Mouse (Mus musculus) kidney, postnatal 10 days (tissue): ENCODE measurements at regions not wholly inside any gene's neighbourhood (a gene's known extent, or its start where the extent isn't known, plus 50 kb on each side); places are given as distances from the start of the nearest gene placed in this dataset.
A peak's percentile ranks its signal among the peaks of the same experiment; 100 is the strongest.

Experiments used
- DNase-seq: peaks from one replicate; pipeline ENCODE4 v3.0.0; 2021; ENCODE audit warnings: mixed read lengths

DNA sequence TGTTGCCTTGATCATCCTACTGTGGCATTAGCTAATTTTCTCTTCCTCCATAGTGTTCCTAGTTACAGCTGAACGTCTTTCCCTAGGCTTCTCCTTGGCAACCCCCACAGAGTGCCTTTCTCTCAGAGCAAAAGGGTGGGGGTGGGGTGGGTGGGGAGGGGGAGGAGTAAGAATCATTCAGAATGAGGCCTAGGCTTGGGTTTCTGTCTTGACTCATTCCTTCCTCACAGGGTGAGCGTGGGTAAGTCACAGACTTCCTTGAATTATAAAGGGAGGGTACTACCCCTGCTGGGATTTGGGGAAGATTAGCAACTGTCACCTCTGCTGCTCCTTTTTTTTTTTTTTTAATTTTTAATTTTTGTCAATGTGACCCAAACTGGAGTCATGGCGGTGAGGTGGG, 114.5 kb downstream of the Dhx35 start:
- DNase-seq = no peak

DNA sequence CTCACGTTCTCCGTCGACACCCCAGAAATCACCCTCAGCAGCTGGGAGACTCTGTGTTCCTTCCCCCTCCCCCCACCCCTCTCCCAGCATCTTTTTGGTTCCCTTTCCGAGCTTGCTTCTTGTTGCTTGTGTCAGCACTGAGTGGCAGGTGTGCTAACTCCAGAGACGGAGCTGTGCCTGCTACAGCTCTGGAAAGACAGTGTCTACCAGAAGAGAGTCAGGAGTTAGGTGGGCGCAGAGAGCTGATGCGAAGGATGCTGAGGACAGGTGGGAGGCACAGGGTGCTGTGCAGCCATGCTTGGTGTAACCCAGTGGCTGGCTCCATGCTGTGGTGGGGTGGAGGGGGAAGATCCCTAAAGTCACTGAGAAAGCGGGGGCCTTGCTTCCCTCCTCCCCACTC, 115.7 kb downstream of the Dhx35 start:
- DNase-seq = no peak

DNA sequence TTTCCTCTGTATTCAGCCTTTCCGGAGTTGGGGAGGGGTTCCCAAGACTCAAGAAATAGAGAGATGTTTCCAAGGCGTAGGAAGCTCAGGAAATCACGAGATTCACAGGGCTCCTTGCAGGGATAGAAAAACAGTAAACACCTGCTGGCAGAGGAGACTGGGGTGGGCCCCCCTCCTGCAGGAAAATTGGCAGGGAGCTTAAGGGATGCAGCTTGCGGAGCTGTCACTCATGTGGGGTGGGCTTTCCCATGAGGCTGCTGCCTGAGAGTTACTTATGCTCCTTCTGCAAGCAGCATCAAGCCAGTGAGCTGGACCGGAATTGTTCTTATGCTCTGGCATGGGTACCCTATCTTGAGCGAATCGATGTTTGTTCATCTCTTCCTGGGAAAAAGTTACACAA, 116.6 kb downstream of the Dhx35 start:
- DNase-seq = no peak

DNA sequence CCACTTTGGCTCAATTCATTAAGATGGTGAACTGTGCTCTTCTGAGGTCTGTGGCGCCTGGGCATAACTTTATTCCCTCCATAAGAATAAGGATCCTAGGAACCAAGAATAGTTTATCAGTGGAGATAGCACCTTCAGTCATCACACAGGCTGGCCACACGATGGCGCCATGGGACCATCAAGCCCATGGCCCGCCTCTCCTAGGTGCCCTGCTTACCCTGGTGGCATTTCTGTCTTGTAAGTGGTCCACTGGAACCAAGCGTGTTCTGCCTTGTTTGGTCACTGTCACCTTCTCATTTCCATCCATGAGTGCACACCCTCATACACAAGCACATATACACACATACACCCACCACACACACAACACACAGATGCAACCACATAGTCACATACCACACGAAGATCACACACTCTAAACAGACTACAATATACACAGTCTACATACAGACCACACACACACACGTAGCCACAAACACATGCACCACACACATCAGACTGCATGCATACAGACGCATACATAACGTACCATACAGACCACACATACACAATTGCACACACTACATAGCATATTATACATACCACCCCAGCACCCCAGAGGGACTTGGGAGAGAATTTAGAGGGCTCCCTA, 118.1 kb downstream of the Dhx35 start:
- peak; percentile 66 for DNase-seq

DNA sequence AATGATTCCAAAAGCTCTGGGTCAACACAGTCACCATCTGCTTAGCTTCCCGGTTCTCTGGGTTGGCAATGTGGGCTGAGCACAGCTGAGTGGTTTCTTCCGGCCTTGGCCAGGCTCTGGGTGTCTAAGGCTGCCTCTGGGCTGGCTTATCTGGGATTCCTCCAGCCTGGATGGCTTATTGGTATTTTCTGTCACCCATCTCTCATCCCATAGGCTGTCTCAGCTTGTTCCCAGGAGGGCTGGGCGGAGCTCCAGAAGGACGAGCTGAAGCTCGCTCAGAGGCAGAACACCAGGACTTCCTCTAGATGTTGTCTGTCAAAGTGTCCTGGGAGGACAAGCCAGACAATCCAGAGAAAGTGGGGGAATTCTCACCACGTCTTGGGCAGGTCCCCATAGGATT, 122.8 kb downstream of the Dhx35 start:
- peak; percentile 24 for DNase-seq

DNA sequence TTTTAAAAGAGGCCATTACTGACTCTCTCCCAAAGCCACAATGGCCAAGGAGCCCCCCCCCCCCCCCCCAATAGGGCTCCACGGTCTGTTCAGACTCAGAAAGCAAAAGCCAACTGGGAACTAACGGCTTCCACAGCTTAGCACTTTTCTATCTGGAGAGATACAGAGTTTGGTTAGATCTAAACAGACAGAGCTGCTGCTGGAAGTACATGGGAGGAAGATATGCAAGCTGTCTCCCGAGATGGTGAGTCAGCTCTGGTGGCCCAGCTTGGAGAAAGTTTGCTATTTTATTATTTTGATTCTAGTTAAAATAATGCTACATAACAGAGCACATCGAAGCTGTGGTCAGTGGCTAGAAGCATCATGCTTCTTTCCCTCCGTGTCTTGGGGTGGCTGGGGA, 123.7 kb downstream of the Dhx35 start:
- DNase-seq = no peak

DNA sequence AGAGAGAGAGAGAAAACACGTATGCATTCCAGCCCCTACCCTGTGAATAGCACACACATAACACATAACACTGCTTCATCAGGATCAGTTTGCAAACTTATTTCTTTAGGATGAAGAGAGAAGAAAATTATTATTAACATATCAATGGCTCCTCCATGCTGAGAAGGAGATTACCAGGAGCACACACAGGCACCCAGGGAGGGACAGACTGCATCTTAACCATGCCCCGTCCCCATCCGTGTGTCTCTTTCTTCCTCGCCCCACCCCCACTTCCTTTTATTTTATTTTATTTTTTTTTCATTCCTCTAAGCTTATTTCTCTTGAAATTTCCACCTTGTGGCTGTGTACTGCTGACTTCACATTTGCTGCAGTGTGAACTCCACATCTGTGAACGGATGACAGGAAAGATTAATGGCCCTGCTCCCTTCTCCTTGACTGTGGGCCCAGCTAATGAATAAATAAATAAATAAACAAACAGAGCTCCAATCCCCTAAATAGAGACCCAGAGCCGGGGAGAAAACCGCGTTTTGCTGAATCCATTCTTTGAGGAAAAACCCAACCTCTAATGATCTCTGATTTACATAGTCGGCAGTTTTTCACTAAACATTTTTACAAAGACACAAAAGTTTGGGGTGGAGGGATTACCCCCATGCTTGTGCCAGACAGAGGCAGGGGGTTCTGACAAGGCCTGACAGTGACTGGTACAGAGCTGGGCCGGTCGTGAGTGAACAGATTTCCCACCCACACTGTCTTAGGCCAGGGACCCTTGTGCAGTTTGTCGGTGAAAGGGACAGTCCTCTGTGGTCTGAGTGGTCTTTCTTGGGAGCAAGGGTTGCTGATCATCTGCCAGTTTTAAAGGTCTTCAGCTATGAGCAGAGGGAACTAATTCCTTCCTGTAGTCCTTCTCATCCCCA, 127.0 kb downstream of the Dhx35 start:
- no peak for DNase-seq

DNA sequence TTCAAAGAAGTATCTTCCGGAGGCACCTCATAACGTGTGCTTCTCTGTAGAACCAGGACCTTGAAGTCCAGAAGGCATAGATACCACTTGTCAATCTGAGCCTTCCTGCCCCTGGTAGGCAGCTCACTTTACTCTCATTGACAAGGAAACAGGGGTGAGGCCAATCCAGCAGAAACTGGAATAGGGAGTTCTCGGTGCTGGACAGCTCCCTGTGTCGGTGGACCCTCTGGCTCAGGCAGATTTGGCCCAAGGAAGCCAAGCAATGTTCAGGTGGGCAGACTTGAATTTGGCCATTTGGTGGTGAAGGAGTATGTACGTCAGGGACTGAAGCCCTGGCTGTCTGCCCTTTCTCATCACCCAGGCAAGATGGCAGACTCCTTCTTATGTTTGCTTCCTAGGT, 128.2 kb downstream of the Dhx35 start:
- DNase-seq = peak; percentile 34

DNA sequence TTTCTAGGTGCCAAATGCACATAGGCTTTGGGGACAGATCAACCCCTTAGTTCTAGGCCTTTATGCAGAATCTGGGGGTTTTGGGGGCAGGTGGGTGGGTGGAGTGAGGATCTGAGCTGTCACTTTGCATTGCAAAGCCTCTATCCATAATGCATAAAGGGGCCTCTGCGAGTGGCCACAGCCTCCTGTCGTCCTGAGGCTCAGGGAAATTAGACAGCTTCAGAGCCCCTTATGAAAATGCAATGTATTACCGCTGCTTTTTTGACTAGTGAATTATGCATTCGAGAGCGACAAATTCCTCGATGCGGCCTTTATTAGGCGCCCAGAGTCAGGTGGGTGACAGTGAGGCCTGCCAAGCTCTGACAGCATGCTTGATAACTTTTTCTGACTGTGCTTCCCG, 134.9 kb downstream of the Dhx35 start:
- DNase-seq = no peak

DNA sequence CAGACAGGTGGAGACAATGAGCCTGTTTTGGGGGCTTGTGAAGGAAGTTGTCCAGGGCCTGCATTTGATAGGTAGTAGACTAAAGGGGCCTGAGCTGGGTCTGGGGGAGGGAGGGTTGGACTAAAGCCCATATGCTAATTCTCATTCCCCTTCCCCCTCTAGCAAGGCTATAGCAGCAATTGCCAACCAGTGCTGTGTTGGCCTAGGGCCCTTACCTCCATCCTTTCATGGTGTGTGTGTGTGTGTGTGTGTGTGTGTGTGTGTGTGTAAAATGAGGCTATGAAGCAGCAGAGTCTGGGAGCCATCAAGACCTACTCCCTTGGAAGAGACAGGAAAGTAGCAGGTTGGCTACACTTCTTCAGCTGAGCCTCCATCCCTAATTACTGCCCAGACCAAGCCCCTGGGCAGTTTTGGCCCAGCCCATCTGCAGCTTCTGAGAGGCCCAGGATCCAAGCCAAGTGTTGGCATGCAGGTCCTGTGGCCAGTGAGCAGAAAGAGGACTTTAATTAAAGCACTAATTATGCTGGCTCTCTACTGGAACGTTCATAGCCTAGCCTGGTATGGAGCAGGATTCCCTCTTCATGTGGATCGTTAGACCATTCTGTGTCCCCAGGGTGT, 143.4 kb downstream of the Dhx35 start:
- DNase-seq = no peak

DNA sequence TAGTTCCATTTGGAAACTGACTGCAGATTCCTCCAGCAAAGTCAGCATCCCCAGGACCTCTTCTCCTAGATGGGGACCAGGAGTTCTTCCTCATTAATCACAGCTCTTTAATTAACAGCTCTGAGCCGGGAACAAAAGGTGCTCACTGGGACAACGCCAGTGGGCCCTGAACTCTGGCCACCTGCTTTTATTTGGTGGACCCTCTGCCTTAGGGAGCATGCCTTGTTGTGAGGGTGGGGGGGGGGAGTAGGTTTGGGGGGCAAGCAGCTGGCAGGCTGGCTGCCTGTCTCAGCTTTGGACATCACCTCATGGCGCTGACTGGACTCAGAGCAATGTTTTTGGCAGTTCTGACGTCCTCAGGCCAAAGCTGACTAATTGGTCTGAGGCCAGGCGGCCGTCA, 154.8 kb downstream of the Dhx35 start:
- no peak for DNase-seq

DNA sequence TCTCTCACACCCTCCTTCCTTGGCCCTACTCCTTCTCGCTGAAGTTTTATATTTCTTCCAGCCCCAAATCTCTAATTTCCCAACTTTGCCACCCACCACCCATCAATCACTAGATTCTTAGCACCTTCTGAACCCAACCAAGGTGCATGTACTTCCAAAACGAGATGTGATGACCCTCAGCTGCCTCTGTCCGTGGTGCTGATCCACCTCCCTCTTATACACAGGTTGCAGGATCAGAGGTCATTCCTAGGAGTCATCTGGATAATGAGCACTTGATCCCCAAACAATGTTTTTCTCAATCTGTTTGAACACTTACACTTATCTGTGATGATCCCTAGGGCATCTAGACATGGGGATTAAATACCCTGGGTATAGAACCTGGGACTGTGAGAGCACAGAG, 156.5 kb downstream of the Dhx35 start:
- peak; percentile 15 for DNase-seq

DNA sequence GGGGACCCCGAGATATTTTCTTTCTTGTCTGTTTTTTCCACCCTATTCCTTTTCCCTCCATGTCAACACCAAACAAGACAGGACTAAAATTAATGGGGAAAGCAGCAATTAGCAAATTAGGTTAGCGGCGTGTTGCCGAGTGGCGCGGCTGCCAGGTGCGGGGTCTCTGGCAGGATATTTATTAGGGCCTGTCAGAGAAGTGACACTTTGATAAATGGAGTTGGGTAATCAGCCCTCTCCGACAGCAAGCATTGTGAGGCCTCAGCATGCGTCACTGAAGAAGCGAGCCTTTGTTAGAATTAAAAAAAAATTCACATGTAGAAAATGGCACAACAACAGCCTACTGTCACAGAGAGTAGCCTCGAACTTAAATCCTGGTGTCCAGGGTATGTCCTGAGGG, 162.3 kb downstream of the Dhx35 start:
- no peak for DNase-seq

DNA sequence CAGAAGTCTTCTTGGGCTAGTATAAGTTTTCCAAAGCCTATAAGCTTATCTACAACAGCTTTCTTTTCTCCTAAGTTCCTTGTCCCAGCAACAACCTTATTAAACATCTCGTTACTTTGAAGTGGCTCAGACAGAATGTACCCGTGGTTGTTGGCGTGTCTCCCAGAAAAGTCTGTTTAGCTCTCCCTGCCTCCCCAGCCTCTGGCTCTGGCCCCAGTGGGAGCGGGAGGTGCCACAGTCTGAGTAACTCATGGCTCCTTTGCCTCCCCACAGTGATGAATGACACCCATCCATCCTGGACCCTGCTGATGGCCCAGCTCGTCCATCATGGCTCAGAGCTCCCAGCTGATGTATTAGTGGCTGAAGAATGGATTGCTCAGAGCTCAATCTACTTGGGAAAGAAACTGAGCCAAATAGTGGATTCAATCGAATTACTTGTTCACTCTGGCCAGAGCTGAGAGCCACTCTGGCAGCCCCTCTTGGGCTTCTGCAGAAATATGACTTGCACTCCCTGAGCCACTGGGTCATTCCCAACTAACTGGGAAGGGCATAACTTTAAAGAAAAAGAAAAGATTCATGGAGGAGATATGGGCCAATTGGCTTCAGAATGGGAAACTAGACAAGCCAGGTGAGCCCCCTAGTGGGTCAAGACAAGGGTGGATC, 170.5 kb downstream of the Dhx35 start:
- DNase-seq = peak; percentile 24

DNA sequence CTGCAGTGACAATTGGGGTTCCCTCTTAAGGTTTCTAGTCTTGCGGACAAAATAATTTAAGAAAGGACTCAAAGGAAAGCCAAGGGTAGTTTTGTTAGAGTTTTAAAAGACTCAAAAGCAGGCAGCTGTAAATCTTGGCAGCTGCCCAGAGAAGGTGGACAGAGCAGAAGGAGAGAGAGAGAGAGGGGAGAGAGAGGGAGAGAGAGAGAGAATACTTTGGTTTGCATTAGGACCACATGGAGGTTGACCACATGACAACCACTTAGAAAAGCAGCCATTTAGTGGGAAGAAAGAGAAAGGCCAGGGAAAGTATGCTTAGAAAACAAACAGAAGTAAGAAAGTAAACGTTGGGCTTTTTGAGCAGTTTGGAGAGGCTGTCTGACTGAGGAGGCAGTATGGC, 177.6 kb downstream of the Dhx35 start:
- no peak for DNase-seq

DNA sequence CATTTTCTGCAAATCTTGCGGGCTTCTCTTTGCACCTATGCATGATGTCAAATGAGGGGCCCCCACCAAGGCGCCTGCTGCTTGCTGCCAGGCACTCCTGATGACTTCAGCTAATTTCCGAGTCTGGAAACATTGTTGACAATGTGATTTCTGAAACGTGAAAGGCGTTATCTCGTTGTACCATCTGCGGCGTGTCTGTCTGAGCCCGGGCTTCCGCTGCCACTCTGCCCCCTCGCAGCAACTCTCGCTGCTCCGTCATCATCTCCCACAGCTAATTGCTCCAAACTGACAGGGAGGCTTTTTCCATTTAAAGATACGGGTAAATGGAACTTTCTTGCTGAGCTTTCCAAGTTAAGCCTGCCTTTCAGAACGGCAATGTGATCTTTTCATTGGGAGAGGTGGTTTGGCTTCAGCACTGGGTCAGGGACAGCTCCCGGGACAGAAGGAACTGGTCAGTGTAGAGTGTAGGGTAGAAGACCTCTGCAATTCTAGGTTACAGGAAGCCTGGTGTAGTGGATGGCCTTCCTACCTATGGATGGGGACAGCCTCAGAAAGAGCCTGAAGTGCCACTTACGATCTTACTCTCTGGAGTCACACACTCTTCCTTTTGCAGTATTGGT, 191.0 kb downstream of the Dhx35 start:
- peak; percentile 76 for DNase-seq

DNA sequence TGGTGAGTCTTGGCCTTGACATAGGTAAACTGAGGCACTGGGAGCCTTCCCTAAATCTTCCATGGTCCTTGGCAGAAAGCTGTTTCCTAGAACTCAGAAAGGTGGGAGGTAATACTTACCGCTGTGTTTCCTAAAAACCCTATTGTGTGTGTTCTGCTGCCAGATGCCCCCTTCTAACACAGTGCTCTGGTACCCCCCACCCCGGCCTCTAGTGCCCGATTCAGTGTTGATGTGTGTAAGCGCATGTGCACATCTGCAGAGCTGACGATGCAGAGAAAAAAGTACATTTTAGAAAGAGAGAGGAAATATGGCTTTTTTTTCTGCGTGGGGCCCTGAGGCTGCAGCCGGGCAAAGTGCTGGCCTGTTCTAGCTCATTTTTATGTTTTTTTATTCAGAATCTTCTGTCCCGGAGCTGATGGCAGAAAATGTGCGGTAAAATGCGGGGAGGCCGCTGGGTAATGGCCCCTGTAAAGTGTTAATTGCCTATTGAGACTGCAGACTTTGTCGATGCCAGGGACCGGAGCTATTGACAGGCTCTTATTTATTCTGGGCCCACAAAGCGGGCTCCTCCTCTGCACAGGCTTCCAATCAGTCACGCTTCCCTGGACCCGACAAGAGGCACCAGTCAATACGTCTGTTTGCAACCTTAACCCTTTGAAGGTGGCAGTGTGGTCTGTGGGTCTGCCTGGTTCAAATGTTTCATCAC, 208.0 kb downstream of the Dhx35 start:
- DNase-seq = no peak

DNA sequence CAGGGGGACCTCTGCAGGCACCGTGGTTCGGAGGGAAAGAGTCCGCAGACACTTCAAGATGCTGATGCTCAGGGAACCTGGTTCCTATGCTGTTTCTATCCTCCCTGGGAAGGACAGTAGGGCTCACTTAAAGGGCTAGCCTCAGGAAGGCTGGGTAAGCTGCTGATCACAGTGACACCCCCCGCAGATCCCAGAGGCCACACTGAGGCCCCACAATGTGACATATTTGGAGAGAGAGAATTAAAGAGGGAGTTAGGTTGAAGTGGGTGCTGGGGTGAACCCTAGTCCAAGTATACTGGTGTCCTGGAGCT, 208.5 kb downstream of the Dhx35 start:
- no peak for DNase-seq

DNA sequence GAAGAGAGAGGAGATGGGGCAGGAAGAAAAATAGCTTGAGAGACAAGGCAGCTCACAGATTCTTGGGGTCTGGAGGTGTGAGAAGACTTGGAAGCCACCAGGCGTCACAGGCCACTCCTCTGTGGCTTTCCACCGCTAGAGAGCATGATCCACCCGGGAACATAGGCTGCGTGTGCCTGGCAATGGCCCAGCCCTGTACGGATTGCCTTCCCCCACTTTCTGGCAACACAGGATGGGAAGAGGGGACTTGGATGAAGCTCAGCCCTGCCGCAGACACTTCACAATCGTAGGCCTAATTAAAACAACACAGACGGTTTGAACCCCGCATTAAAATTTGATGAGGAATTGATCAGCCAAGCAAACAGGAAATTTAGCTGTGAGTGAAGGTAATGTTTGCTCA, 209.8 kb downstream of the Dhx35 start:
- DNase-seq = peak; percentile 7

DNA sequence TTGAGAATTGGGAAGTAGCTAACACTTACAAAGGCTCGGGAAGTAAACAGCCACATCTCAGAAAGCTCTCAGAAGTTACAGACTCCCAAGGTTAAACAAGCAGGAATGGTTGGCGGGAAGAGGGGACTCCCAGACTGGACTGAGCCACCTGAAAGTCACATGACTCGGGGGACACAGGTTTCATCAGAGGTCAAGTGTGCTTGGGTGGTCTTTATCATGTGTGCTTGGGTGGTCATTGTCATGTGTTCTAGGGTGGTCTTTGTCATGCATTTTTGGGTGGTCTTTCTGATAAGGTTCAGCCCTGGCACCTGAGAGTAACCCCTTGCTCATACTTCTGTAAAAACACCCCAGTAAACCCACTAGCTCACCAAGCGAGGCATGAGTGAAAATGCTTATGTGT, 218.1 kb downstream of the Dhx35 start:
- no peak for DNase-seq

DNA sequence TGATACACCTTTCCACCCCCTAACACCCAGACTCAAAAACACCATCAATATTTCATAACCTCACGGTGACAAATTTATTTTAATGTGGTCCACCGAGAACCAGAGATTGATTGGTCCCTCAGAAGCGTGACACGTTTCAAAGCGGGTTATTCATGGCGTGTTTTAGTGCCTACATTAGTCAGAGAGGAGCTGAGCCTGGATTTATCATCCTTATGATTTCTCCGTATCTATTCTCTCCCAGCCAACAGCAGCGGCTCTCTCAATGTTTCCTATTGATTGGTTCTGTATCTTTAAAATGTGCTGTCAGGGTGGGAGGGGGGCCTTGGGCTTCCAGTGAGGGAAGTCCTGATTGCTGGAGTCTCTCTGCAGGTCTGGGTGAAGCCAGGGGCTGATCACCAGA, 219.9 kb downstream of the Dhx35 start:
- DNase-seq = no peak

DNA sequence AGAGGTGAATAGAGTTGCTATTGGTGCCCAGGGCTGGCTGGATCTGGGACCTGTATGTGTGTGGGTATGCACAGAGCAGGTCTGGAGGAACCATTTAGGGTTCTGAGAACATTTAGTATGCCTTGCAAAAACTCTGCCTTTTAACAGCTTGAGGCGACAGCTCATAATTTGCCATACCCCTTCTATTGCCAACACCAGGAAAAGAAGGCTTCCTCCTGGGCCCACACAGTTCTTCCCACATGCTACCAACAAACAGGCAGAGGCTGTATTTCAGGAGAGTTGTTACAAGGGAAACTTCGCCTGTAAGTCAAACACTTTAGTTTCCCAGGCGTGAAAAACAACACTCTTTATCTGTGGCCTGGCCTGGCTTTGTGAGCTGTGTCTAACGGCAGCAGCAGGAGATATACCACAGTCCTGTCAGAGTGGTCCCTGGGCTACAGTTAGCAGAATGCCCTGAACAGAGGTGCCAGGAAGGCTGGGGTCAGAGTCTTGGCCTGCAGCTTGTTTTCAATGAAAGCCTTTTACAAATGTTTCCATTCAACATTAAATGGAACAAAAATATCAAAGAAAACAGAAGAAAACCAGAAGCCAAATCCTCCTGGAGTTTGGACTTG, 225.4 kb downstream of the Dhx35 start:
- no peak for DNase-seq
